Mouse (Mus musculus): ENCODE measurements around the gene Mrpl24. TPM values are rescaled to one million over a fixed set of nuclear protein-coding genes. Genes with fewer than 3 reads are reported as not detected.

Gene Mrpl24
- polyA plus RNA-seq, 1 experiment from 2014 or later: 62.7 TPM

DNA sequence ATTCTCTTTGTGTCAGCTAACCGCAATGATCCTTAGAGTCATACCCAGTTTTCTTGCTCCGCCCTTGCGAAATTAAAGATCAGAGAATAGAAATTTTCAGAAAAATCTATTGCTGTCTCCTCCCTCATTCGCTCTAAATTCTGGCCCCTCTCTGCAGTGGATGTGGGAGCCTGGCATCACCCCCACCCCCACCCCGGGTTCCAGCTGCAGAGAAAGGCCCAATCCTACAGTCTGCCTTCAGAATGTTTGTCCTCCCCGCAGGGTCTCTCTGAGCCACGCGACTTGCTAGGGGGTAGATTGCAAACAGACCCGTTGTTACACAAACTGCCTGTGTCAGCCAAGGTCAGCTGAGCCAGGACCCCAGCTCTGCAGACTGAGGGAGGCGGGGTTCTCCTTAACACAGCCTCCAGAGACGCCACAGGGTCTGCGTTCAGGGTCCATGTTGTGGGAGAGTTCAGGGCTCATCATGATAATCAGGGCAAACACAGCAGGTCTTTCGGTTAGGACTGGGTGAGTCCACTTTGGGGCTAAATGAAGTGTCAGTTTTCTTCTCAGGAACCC lies 30.7 kb downstream of the Mrpl24 start:
- Histone ChIP-seq H3K9ac (replicated peaks) (no peak overlapping the region), H3K9me3 (no peaks in the 10 kb centered on the region), H3K4me2 (replicated peaks) (no peak overlapping the region), H3K36me3 (no peaks in the 10 kb centered on the region), H3K27me3 (no peaks in the 10 kb centered on the region), H3K4me1 (peaks cover 59% of the 10 kb centered on the region), H3K4me3 (no peak overlapping the region), H3K27ac (replicated peaks) (no peak overlapping the region)
- WGBS: 8% methylated on average over 13 of the region's 13 CpGs
- no peak for ATAC-seq (replicated peaks)

DNA sequence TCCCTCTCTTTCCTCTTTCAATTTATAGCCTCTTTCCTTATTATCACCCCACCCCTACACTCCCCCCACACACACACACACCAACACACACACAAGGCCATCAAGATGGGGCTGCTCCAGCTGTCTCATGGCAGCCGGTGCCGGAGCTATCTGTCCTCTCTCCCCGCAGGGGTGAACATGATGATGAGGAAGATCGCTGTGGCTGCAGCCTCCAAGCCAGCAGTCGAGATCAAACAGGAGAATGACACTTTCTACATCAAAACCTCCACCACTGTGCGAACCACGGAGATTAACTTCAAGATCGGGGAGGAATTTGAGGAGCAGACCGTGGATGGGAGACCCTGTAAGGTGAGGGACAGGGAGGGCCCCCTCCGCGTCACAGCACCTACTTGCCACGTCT lies 32.6 kb downstream of the Mrpl24 start:
- Histone ChIP-seq H3K27ac (replicated peaks) (no peak overlapping the region), H3K4me2 (replicated peaks) (peak overlapping the region; percentile 6; the same call in 1 of the 2 replicates), H3K4me3 (no peak overlapping the region), H3K4me1 (peaks cover 47% of the 10 kb centered on the region), H3K36me3 (no peaks in the 10 kb centered on the region), H3K9me3 (no peaks in the 10 kb centered on the region), H3K27me3 (no peaks in the 10 kb centered on the region), H3K9ac (replicated peaks) (no peak overlapping the region)
- WGBS: 21% methylated on average over 12 of the region's 12 CpGs
- no peak for ATAC-seq (replicated peaks)

DNA sequence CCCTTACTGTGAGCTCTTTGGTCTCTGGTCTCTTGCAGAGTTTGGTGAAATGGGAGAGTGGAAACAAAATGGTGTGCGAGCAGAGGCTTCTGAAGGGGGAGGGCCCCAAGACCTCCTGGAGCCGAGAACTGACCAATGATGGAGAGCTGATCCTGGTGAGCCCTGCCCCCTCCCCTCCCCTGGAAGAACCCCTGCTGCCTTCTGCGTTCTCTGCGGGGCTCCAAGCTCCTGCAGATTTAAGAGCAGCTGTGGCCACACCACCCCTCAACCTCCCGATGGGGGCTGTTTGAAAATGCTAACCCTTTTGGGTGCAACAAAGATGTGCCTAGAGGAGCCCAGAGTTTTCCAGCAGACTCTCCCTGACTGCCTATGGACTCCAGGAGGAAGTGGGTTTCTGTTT lies 33.1 kb downstream of the Mrpl24 start:
- WGBS: 9% methylated on average over 5 of the region's 5 CpGs
- peaks cover 42% of the 10 kb centered on the region for H3K4me1 ChIP-seq
- H3K9me3 ChIP-seq: no peaks in the 10 kb centered on the region
- no peak overlapping the region for H3K4me3 ChIP-seq
- H3K4me2 ChIP-seq (replicated peaks): peak overlapping the region; percentile 6; the same call in 1 of the 2 replicates
- no peaks in the 10 kb centered on the region for H3K36me3 ChIP-seq
- no peak for ATAC-seq (replicated peaks)
- H3K27me3 ChIP-seq: no peaks in the 10 kb centered on the region
- H3K27ac ChIP-seq (replicated peaks): no peak overlapping the region
- no peak overlapping the region for H3K9ac ChIP-seq (replicated peaks)

DNA sequence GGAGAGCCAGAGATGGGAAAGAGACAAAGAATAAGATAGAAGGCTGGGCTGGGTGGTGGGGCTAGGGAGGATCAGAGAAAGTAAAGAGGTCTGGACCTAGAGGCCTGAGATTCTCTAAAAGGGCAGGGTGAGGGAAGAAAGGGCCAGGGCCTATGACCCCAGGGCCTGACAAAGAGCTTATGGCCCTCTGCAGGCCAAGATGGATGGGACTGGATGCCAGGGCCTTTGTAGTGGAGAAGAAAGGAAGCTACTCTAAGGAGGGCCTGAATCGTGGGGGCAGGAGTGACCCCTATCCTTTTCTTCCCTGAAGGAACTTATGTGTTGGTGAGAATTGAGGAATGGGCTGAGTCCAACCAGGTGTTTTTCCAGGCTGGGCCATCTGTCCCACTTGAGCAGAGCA lies 38.8 kb downstream of the Mrpl24 start:
- H3K27me3 ChIP-seq: no peaks in the 10 kb centered on the region
- no peak overlapping the region for H3K27ac ChIP-seq (replicated peaks)
- H3K4me1 ChIP-seq: peaks cover 15% of the 10 kb centered on the region
- ATAC-seq (replicated peaks): no peak
- no peaks in the 10 kb centered on the region for H3K36me3 ChIP-seq
- 12% methylated on average over 1 of the region's 1 CpGs for WGBS
- H3K9ac ChIP-seq (replicated peaks): no peak overlapping the region
- no peak overlapping the region for H3K4me3 ChIP-seq
- no peak overlapping the region for H3K4me2 ChIP-seq (replicated peaks)
- no peaks in the 10 kb centered on the region for H3K9me3 ChIP-seq

DNA sequence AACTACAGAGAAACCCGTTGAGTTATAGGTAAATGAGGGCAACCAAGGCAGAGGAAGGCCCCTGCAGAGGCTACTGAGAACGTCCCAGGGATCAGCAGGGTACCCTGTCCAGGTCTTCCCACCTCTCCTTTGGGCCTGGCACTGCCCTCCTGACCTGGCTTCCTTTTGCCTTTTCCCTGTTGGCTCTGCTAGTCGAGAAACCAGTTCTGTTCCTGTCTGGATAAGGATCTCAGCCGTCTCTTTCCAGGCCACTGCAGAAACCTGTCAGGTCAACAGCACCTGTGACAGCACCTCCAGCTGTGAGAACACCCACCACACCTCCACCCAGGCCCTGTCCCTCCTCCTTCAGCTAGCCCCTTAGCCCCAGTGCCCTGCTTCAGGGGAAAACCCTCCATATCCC lies 39.2 kb downstream of the Mrpl24 start:
- no peak overlapping the region for H3K4me3 ChIP-seq
- 39% methylated on average over 4 of the region's 4 CpGs for WGBS
- no peak overlapping the region for H3K4me2 ChIP-seq (replicated peaks)
- no peak for ATAC-seq (replicated peaks)
- no peak overlapping the region for H3K9ac ChIP-seq (replicated peaks)
- no peaks in the 10 kb centered on the region for H3K36me3 ChIP-seq
- H3K9me3 ChIP-seq: no peaks in the 10 kb centered on the region
- no peak overlapping the region for H3K27ac ChIP-seq (replicated peaks)
- no peaks in the 10 kb centered on the region for H3K27me3 ChIP-seq
- peaks cover 14% of the 10 kb centered on the region for H3K4me1 ChIP-seq

DNA sequence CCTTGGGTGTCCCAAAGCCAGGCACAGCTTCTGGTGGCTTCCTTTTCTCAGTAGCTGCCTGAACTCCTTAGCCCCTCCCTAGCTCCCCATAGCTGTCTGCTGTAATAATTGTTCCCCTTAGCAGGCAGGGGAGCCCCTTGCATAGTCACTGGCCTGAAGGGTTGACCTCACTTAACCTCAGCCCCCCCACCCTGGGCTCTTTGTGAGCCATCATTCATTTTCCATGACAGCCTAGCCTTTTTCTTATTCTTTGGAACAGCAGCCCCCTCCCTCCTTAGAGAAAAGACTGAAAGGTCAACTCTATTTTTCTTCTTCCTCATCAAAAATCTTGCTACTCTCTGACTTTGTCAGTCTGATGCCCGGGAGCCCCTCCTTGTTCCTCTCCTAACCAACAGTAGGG lies 39.7 kb downstream of the Mrpl24 start:
- no peaks in the 10 kb centered on the region for H3K9me3 ChIP-seq
- no peak for ATAC-seq (replicated peaks)
- H3K27me3 ChIP-seq: no peaks in the 10 kb centered on the region
- H3K9ac ChIP-seq (replicated peaks): no peak overlapping the region
- 33% methylated on average over 1 of the region's 1 CpGs for WGBS
- H3K4me2 ChIP-seq (replicated peaks): no peak overlapping the region
- no peak overlapping the region for H3K27ac ChIP-seq (replicated peaks)
- no peaks in the 10 kb centered on the region for H3K36me3 ChIP-seq
- H3K4me3 ChIP-seq: no peak overlapping the region
- H3K4me1 ChIP-seq: peaks cover 14% of the 10 kb centered on the region

DNA sequence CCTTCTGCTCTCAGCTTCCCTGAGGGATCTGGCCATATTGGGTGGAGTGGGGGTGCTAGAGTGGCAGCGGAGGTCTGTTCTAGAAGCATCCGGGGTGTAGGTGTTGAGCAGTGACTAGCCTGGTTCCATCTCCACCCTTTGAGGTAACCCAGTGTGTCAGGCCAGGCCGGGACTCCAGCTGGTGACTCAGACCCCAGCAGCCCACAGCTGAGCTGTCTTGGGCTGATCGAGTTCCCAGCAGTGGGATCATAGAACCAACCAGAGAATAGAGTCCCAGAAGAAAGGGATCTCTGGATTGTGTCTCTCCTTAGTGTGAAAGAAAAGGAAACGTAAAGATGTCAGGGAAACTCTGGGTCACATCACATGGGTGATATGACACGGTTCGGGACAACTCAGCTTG lies 40.1 kb downstream of the Mrpl24 start:
- H3K27me3 ChIP-seq: no peaks in the 10 kb centered on the region
- 72% methylated on average over 7 of the region's 7 CpGs for WGBS
- peaks cover 14% of the 10 kb centered on the region for H3K4me1 ChIP-seq
- no peak overlapping the region for H3K4me2 ChIP-seq (replicated peaks)
- no peak overlapping the region for H3K27ac ChIP-seq (replicated peaks)
- no peak overlapping the region for H3K4me3 ChIP-seq
- no peaks in the 10 kb centered on the region for H3K9me3 ChIP-seq
- ATAC-seq (replicated peaks): no peak
- H3K36me3 ChIP-seq: no peaks in the 10 kb centered on the region
- H3K9ac ChIP-seq (replicated peaks): no peak overlapping the region

DNA sequence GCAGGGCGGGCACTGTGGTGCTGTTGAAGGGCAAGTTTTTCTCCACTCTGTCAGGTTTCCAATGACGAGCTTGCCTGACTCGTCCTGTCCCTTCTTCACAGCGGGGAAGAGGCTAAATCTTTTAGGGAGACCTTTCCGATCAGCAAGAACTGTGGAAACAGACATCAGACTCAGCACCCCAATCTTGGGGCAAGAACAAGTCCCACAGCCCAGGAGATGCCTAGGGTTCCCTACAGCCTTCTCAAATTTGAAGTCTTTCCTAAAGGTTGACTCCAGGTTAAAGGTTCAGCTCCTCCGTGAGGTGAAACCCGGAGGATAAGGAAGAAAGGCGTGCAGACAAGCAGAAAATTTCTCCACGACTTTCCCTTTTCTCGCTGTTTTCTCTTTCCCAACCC lies 40.9 kb downstream of the Mrpl24 start:
- Histone ChIP-seq H3K9ac (replicated peaks) (peak overlapping the region; percentile 82), H3K9me3 (no peaks in the 10 kb centered on the region), H3K36me3 (no peaks in the 10 kb centered on the region), H3K4me3 (peak overlapping the region; percentile 55), H3K27ac (replicated peaks) (peak overlapping the region; percentile 97), H3K4me1 (peaks cover 14% of the 10 kb centered on the region), H3K4me2 (replicated peaks) (peak overlapping the region; percentile 91), H3K27me3 (no peaks in the 10 kb centered on the region)
- WGBS: 4% methylated on average over 10 of the region's 10 CpGs
- ATAC-seq (replicated peaks): peak; percentile 2; the same call in 1 of the 2 replicates

DNA sequence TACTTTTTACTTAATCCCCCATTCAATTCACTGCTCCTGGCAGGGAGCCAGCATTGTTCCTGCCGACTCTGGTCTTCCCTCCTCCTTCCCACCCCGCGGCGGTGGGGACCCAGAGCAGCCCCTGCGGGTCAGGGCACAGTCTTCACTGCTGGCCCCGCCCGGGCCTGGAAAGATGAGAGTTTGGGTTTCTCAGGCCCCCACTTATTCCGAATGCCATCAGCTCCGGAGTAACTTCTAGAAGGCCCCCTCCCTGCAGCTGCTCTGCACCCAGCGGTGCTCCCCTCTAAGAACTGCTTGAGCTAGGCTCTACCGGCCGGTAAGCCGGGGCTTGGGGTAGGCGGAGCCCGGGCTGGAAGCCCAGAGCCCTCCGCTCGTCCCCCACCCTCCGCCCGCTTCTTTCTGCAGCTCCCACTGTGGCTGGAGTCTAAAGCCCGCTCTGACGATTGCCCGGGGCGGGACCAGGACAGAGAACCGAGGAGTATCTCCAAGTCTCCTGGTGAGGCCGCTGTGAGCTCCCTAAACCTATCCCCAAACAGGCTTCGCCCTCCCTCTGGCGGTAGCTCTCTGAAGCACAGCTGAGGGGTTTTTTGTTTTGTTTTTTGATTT lies 41.4 kb downstream of the Mrpl24 start:
- Histone ChIP-seq H3K27ac (replicated peaks) (peak overlapping the region; percentile 97), H3K4me2 (replicated peaks) (peak overlapping the region; percentile 91), H3K9ac (replicated peaks) (peak overlapping the region; percentile 82), H3K4me3 (peak overlapping the region; percentile 55), H3K4me1 (peaks cover 14% of the 10 kb centered on the region), H3K27me3 (no peaks in the 10 kb centered on the region), H3K36me3 (no peaks in the 10 kb centered on the region), H3K9me3 (no peaks in the 10 kb centered on the region)
- under 1% methylated on average over 27 of the region's 27 CpGs for WGBS
- peak; percentile 99 for ATAC-seq (replicated peaks)

DNA sequence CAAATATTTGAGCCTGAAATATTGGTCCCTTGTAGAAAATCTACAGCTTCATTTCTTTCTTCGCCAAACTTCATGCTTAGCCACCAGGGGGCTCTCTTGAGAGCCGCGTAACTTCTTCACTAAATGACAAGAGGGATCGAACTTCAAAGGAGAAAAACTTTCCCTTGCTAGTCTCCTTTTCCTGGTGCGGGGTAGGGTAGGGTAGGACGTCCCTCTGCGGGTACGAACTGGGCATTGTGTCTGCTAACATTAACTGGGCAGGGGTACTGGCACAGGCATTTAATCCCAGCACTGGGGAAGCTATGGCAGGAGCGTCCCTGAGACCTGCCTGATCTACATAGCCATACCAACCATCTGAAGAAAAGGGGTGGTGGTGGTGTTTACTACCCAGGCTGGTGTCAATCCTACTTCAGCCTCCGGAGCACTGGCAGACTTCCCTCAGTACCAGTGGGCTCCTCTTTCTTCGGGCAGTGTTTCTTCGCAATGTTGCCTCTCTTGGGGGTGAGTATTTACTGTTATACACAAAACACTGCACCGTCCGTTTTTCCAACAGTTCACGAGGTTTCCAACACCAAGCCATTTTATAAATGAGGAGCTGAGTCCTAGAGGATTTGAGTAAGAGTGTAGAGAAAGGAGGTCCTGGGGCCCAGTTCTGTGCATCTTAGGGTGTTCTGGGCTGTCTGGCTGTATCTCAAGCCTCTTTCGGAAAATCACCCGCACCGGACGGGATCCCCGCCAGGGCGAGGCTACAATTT lies 51.1 kb downstream of the Mrpl24 start:
- no peaks in the 10 kb centered on the region for H3K36me3 ChIP-seq
- peak overlapping the region; percentile 96 for H3K4me2 ChIP-seq (replicated peaks)
- peak overlapping the region; percentile 68 for H3K4me3 ChIP-seq
- under 1% methylated on average over 21 of the region's 21 CpGs for WGBS
- peak overlapping the region; percentile 74 for H3K9ac ChIP-seq (replicated peaks)
- H3K27ac ChIP-seq (replicated peaks): peak overlapping the region; percentile 72
- H3K4me1 ChIP-seq: peaks cover 47% of the 10 kb centered on the region
- H3K9me3 ChIP-seq: no peaks in the 10 kb centered on the region
- ATAC-seq (replicated peaks): 0 out of 2 replicates have a peak, but pooled peaks have one; percentile 6
- no peaks in the 10 kb centered on the region for H3K27me3 ChIP-seq

DNA sequence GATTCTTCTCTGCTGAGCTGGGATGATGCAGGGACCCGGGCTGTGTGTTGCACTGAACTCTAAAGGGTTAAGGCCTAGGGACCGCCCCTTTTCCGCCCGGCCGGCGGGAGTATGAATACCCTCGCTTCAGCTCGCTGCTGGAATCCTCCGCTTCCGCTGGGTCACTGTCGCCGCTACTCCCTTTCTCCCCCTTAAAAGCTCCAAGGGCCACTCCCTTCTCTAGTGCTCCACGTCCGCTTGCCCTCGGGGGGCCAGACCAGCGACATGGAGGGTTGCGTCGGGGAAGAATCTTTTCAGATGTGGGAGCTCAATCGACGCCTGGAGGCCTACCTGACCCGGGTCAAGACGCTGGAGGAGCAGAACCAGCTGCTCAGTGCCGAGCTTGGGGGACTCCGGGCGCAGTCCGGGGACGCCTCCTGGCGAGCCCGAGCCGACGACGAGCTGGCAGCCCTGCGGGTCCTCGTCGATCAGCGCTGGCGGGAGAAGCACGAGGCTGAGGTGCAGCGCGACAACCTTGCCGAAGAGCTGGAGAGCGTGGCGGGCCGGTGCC lies 51.7 kb downstream of the Mrpl24 start, which contains the start of gene Nes:
Nes (plus strand) TSS at position 140 of the 550 bp plus-strand sequence.
- WGBS: under 1% methylated on average over 44 of the region's 44 CpGs
- peak within 1 kb of the TSS; percentile 72 for H3K27ac ChIP-seq (replicated peaks)
- H3K36me3 ChIP-seq: no peaks in the 10 kb centered on the region
- peak; percentile 72 for ATAC-seq (replicated peaks)
- H3K4me2 ChIP-seq (replicated peaks): peak within 1 kb of the TSS; percentile 96
- H3K27me3 ChIP-seq: no peaks in the 10 kb centered on the region
- peak within 1 kb of the TSS; percentile 68 for H3K4me3 ChIP-seq
- H3K9me3 ChIP-seq: no peaks in the 10 kb centered on the region
- peaks cover 47% of the 10 kb centered on the region for H3K4me1 ChIP-seq
- peak within 1 kb of the TSS; percentile 74 for H3K9ac ChIP-seq (replicated peaks)
